Mouse (Mus musculus): ENCODE results near the gene Ifnar1. TPM values are rescaled to one million over a fixed set of nuclear protein-coding genes. Genes with fewer than 3 reads are reported as not detected.

Ifnar1 gene
- total and polyA plus RNA-seq, 2 experiments from 2014 or later = 33.6 to 82.6 TPM

DNA sequence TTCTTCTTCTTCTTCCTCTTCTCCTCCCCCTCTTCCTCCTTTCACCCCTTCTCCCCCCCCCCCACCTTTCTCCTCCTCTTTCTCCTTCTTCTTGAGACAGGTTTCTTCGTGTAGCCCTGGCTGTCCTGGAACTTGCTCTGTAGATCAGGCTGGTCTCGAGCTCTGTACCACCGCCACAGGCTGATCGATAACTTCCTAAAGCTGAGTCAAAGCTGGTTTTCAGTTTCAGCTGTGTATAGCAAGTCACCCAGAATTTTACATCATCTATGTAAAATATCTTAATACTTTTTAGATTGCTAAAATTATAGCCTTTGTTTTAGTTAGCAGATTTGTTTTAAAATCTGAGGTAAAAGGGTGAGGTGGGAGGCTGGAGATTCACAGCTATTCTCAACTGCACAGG is 40.2 kb upstream of the Ifnar1 start:
- 85% methylated on average over 4 of the region's 4 CpGs for WGBS
- Histone ChIP-seq H3K27ac (ENCODE audit: low read depth, low read length) (no peak overlapping the region), H3K27me3 (ENCODE audit: insufficient read depth, low read length) (no peaks in the 10 kb centered on the region), H3K4me1 (ENCODE audit: insufficient read depth) (no peaks in the 10 kb centered on the region), H3K4me2 (ENCODE audit: low read depth) (no peak overlapping the region), H3K9ac (no peak overlapping the region), H3K36me3 (ENCODE audit: insufficient read depth) (no peaks in the 10 kb centered on the region), H3K4me3 (ENCODE audit: low read depth, low read length) (no peak overlapping the region), H3K9me3 (ENCODE audit: low read length) (no peaks in the 10 kb centered on the region)
- ATAC-seq (no peak), DNase-seq (no peak)
- no peak for TF ChIP-seq CTCF (IDR thresholded peaks at IDR 0.05; ENCODE audit: low read depth)

DNA sequence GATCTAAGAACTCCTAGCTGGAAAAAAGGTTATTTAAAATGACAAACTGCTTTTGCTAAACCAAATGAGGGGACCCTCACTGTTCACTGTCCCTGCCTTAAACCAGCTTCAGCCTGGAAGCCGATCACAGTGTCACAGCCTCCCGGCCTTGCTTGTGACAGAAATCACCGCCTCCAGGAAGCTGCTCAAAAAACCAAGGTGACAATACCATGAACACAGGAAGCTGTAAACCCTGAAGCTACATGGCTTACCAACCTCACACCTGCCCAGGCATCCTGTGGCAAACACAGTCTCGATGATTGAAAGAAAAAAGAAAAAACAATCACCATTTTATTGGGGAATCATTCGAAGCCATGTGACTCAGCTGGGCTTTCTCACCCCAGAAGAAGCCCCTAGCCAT is 39.5 kb upstream of the Ifnar1 start:
- Histone ChIP-seq H3K4me3 (ENCODE audit: low read depth, low read length) (no peak overlapping the region), H3K9me3 (ENCODE audit: low read length) (no peaks in the 10 kb centered on the region), H3K27ac (ENCODE audit: low read depth, low read length) (no peak overlapping the region), H3K27me3 (ENCODE audit: insufficient read depth, low read length) (no peaks in the 10 kb centered on the region), H3K4me2 (ENCODE audit: low read depth) (no peak overlapping the region), H3K36me3 (ENCODE audit: insufficient read depth) (no peaks in the 10 kb centered on the region), H3K9ac (no peak overlapping the region), H3K4me1 (ENCODE audit: insufficient read depth) (no peaks in the 10 kb centered on the region)
- ATAC-seq (no peak), DNase-seq (no peak)
- WGBS = 84% methylated on average over 5 of the region's 5 CpGs
- no peak for TF ChIP-seq CTCF (IDR thresholded peaks at IDR 0.05; ENCODE audit: low read depth)

DNA sequence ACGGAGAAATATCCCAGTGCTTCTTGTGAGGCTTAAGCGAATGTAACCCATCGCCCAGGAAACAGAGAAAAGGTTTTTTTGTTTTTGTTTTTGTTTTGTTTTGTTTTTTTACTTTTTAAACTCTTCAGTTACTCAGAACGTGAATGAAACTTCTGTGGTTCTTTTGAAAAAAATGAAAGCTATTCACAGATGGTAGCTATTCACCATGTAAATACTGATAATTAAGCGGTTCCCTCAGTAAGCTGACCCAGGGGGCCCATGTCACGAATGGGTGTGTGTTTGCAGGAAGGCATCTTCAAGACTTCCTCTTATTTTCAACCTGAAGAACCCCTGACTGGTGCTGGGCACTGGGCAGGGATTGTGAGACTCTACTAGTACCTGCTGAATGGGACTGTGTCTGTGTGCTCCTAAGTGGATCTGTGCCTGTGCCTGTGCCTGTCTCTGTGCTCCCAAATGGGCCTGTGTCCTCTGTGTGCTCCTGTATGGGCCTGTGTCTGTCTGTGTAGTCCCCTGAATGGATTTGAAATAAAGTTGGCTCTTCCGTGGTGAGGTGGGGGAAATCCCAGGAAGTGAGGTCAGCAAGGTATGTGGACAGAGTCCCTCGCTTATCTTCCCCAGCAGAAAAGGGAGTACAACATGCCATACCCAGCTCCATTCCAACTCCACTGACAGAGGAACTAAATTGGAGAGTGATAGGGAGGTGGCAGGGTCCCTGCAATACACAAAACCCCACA is 38.1 kb upstream of the Ifnar1 start:
- DNase-seq = no peak
- WGBS = 61% methylated on average over 8 of the region's 8 CpGs
- no peak for TF ChIP-seq CTCF (IDR thresholded peaks at IDR 0.05; ENCODE audit: low read depth)
- Histone ChIP-seq H3K36me3 (ENCODE audit: insufficient read depth) (no peaks in the 10 kb centered on the region), H3K27me3 (ENCODE audit: insufficient read depth, low read length) (no peaks in the 10 kb centered on the region), H3K4me3 (ENCODE audit: low read depth, low read length) (no peak overlapping the region), H3K9me3 (ENCODE audit: low read length) (no peaks in the 10 kb centered on the region), H3K9ac (no peak overlapping the region), H3K4me2 (ENCODE audit: low read depth) (no peak overlapping the region), H3K27ac (ENCODE audit: low read depth, low read length) (no peak overlapping the region), H3K4me1 (ENCODE audit: insufficient read depth) (no peaks in the 10 kb centered on the region)
- no peak for ATAC-seq

DNA sequence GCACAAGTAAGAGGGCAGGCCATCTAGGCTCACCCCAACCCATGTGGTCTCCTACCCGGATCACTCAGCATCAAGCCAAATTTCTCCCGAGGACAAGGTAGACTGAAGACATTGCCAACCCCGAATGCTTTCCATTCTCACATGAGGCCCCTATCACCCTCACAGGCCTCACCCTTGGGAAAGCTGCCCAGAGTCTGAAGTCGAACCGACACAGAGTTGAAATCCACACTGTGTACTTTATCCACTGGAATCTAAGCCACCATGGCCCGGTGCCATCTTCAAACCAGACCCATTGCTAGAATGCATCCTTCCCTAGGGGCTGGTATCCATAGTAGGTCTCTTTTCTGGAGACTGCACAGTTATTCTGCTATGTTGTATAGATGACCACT is 37.5 kb upstream of the Ifnar1 start:
- Histone ChIP-seq H3K4me3 (ENCODE audit: low read depth, low read length) (no peak overlapping the region), H3K27me3 (ENCODE audit: insufficient read depth, low read length) (no peaks in the 10 kb centered on the region), H3K36me3 (ENCODE audit: insufficient read depth) (no peaks in the 10 kb centered on the region), H3K9ac (no peak overlapping the region), H3K27ac (ENCODE audit: low read depth, low read length) (no peak overlapping the region), H3K4me1 (ENCODE audit: insufficient read depth) (no peaks in the 10 kb centered on the region), H3K9me3 (ENCODE audit: low read length) (no peaks in the 10 kb centered on the region), H3K4me2 (ENCODE audit: low read depth) (no peak overlapping the region)
- DNase-seq (no peak), ATAC-seq (no peak)
- 75% methylated on average over 6 of the region's 6 CpGs for WGBS
- TF ChIP-seq CTCF (IDR thresholded peaks at IDR 0.05; ENCODE audit: low read depth) = no peak

DNA sequence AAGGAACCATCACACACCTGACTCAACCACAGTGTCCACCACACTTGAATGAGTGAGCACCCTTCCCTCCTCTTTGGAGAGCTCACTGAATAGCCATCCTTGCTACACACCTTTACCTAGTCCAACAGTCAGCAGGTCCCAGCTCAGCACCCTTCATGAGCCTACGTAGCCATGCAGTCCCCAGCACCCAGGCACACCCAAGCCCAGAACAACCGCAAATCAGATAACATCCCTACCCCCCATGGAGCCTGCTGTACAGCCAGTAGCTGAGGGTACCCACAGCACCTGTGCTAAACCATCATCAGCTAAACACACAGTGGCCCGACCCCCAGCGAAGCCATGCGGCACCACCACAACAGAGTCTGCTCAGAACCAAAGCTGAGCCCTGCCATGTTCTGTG is 37.0 kb upstream of the Ifnar1 start:
- TF ChIP-seq CTCF (IDR thresholded peaks at IDR 0.05; ENCODE audit: low read depth) = no peak
- WGBS = 96% methylated on average over 5 of the region's 5 CpGs
- no peak for ATAC-seq

DNA sequence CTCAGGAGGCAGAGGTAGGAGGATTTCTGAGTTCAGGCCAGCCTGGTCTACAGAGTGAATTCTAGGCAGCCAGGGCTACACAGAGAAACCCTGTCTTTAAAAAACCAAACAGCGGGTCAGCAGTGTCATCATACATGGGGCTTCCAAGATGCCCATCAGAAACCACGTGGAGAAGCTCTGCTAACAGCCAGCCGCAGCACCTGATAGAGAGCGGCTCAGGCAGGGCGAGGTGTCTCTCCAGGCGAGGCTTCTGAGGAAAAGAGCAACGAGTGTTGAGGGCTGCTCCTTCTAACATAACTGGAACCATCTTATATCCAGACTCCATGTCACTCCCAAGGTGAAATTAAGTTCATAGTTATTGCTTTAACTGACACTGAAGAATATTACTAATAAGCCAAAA is 36.1 kb upstream of the Ifnar1 start:
- Histone ChIP-seq H3K27me3 (ENCODE audit: insufficient read depth, low read length) (no peaks in the 10 kb centered on the region), H3K4me3 (ENCODE audit: low read depth, low read length) (no peak overlapping the region), H3K27ac (ENCODE audit: low read depth, low read length) (no peak overlapping the region), H3K9ac (no peak overlapping the region), H3K36me3 (ENCODE audit: insufficient read depth) (no peaks in the 10 kb centered on the region), H3K4me1 (ENCODE audit: insufficient read depth) (no peaks in the 10 kb centered on the region), H3K9me3 (ENCODE audit: low read length) (no peaks in the 10 kb centered on the region), H3K4me2 (ENCODE audit: low read depth) (no peak overlapping the region)
- no peak for ATAC-seq
- WGBS = 86% methylated on average over 7 of the region's 7 CpGs
- no peak for DNase-seq
- TF ChIP-seq CTCF (IDR thresholded peaks at IDR 0.05; ENCODE audit: low read depth) = no peak

More for the DNA sequence above, 37.0 kb upstream of the Ifnar1 start:
- Histone ChIP-seq H3K27me3 (ENCODE audit: insufficient read depth, low read length) (no peaks in the 10 kb centered on the region), H3K9ac (no peak overlapping the region), H3K36me3 (ENCODE audit: insufficient read depth) (no peaks in the 10 kb centered on the region), H3K4me3 (ENCODE audit: low read depth, low read length) (no peak overlapping the region), H3K4me1 (ENCODE audit: insufficient read depth) (no peaks in the 10 kb centered on the region), H3K27ac (ENCODE audit: low read depth, low read length) (no peak overlapping the region), H3K4me2 (ENCODE audit: low read depth) (no peak overlapping the region), H3K9me3 (ENCODE audit: low read length) (no peaks in the 10 kb centered on the region)
- DNase-seq = no peak

DNA sequence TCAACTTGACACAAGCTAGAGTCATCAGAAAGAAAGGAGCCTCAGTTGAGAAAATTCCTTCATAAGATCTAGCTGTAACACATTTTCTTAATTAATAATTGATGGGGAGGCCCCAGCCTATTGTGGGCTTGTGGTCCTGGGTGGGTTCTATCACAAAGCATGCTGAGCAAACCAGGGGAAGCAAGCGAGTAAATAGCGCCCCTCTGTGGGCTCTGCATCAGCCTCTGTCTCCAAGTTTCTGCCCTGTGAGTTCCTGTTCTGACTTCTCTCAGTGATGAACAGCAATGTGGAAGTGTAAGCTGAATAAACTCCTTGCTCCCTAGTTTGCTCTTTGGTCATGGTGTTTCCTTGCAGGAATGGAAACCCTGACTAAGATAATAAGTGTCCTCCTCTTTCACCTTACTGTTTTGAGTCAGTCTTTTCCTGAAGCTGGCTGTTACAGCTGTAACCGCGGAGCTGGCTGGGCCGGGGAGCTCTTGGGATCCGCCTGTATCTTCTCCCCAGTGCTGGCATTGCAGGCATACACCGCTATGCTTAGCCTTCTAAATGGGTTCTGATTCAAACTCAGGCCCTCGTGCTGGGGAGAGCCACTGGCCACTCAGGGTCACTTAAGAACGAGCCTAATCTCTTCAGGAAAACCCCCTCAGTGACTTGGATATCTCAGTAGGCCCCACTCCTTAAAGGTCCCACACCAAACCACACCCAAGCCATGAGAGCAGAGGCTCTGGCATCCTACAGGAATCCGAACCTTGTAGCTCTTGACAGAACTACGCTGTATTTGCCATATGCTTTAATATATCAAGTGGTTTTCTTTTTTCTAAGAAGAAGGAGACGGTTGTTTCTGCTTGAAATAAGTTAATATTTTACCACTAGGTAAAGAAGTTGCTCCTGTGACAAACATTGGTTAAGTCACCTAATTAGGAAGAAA is 34.6 kb upstream of the Ifnar1 start:
- no peak for TF ChIP-seq CTCF (IDR thresholded peaks at IDR 0.05; ENCODE audit: low read depth)

More for the DNA sequence above, 34.6 kb upstream of the Ifnar1 start:
- H3K9me3 ChIP-seq (ENCODE audit: low read length) = no peaks in the 10 kb centered on the region
- ATAC-seq (no peak), DNase-seq (no peak)
- no peak overlapping the region for H3K27ac ChIP-seq (ENCODE audit: low read depth, low read length)
- H3K36me3 ChIP-seq (ENCODE audit: insufficient read depth) = no peaks in the 10 kb centered on the region
- no peak overlapping the region for H3K4me2 ChIP-seq (ENCODE audit: low read depth)
- H3K27me3 ChIP-seq (ENCODE audit: insufficient read depth, low read length) = no peaks in the 10 kb centered on the region
- H3K4me1 ChIP-seq (ENCODE audit: insufficient read depth) = no peaks in the 10 kb centered on the region
- H3K9ac ChIP-seq = no peak overlapping the region
- WGBS = 86% methylated on average over 12 of the region's 12 CpGs
- no peak overlapping the region for H3K4me3 ChIP-seq (ENCODE audit: low read depth, low read length)

Measured in forebrain, postnatal 0 days (tissue).